Mouse (Mus musculus) ES-E14 (cell line): Measurements from ENCODE around the gene Gmpr2. TPM values are rescaled to one million over a fixed set of nuclear protein-coding genes. Genes with fewer than 3 reads are reported as not detected.

Source experiments
- DNase-seq: peaks from one replicate; pipeline ENCODE4 v3.0.0-alpha.2; 2013; ENCODE audit warnings: low read depth, low spot score
- H3K27ac ChIP-seq: 2 replicates; pipeline ENCODE4 v1.5.1; 2012; ENCODE audit warnings: low read depth, mild to moderate bottlenecking, low read length, moderate library complexity, mixed read lengths; ENCODE audit not compliant: poor library complexity, insufficient read depth, severe bottlenecking
- H3K36me3 ChIP-seq: 2 replicates; pipeline ENCODE4 v1.6.1; 2012; ENCODE audit warnings: mild to moderate bottlenecking, low read length, moderate library complexity, mixed read lengths; ENCODE audit not compliant: control insufficient read depth, poor library complexity, insufficient read depth, severe bottlenecking
- H3K4me1 ChIP-seq, 2 experiments: fragments of 150-350 bp in 1 of 2; sonication (generic) in 1 of 2; 2 replicates each; pipeline ENCODE4 v1.6.1; 2012; ENCODE audit warnings: low read length in 2 of 2, mild to moderate bottlenecking in 1 of 2, mixed read lengths in 1 of 2; ENCODE audit not compliant: control insufficient read depth in 2 of 2, insufficient read depth in 2 of 2, poor library complexity in 1 of 2
- H3K4me3 ChIP-seq, 2 experiments: fragments of 150-350 bp in 1 of 2; sonication (generic) in 1 of 2; 2 replicates each; pipeline ENCODE4 v1.5.1; 2012; ENCODE audit warnings: low read length in 2 of 2, low read depth in 1 of 2, mild to moderate bottlenecking in 1 of 2, mixed read lengths in 1 of 2; ENCODE audit not compliant: insufficient read depth in 1 of 2, poor library complexity in 1 of 2, severe bottlenecking in 1 of 2
- H3K9ac ChIP-seq: 2 replicates; pipeline ENCODE4 v1.6.1; 2012; ENCODE audit warnings: low read depth, mild to moderate bottlenecking, low read length, mixed read lengths; ENCODE audit not compliant: poor library complexity, insufficient read depth, severe bottlenecking
- H3K9me3 ChIP-seq: fragments of 150-350 bp; sonication (generic); 2 replicates; pipeline ENCODE4 v1.6.1; 2012; ENCODE audit warnings: low read depth, mild to moderate bottlenecking, low read length; ENCODE audit not compliant: control insufficient read depth, insufficient read depth
- CHD2 ChIP-seq: IDR thresholded peaks from 2 replicates; pipeline ENCODE4 v1.6.1; 2014; ENCODE audit warnings: mild to moderate bottlenecking, low read depth, low read length, inconsistent platforms
- HCFC1 ChIP-seq: IDR thresholded peaks from 2 replicates; pipeline ENCODE4 v1.6.1; 2012; ENCODE audit warnings: low read length, inconsistent platforms, borderline replicate concordance; ENCODE audit not compliant: insufficient read depth
- MAFK ChIP-seq: IDR thresholded peaks from 2 replicates; pipeline ENCODE4 v1.6.1; 2014; ENCODE audit warnings: mild to moderate bottlenecking, low read depth, low read length, inconsistent platforms; ENCODE audit not compliant: insufficient read depth
- ZC3H11A ChIP-seq: IDR thresholded peaks from 2 replicates; pipeline ENCODE4 v1.6.1; 2012; ENCODE audit warnings: low read depth, mild to moderate bottlenecking, inconsistent platforms, low read length, borderline replicate concordance
- ZNF384 ChIP-seq: IDR thresholded peaks from 2 replicates; pipeline ENCODE4 v1.6.1; 2012; ENCODE audit warnings: low read depth, low read length, inconsistent platforms
- in situ Hi-C, 2 experiments: fragments of 600-800 bp; cut with MboI; formaldehyde crosslinking; loops; one replicate each; pipeline ENCODE4 v1.15.1; 2025; ENCODE audit warnings: low sequenced_read_pairs in 2 of 2, inconsistent platforms in 1 of 2; ENCODE audit not compliant: unreplicated experiment in 2 of 2
- total RNA-seq: library from RNA; depleted of rRNA; stranded (reverse); fragments of 300-350 nt; gene quantifications from 2 replicates; pipeline ENCODE4 v1.2.3, GENCODE M21; 2012; rRNA removed

Gene Gmpr2
- 15.3 and 18.2 TPM in 2 replicates for total RNA-seq

- peaks cover 6% of the 10 kb centered on the region for H3K36me3 ChIP-seq
- TF ChIP-seq HCFC1 (peak; percentile 100), ZNF384 (no peak), ZC3H11A (no peak), MAFK (0 out of 2 replicates have a peak, but pooled peaks have one; percentile 25), CHD2 (peak; percentile 64)
- H3K27ac ChIP-seq: peak within 1 kb of the TSS; percentile 89
- peak; percentile 97 for DNase-seq
- H3K4me1 ChIP-seq: peaks cover 0 to 4% of the 10 kb centered on the region in 2 experiments; a peak in 1 of 4 replicates
- peak within 1 kb of the TSS; percentile 93 for H3K9ac ChIP-seq
- in situ Hi-C loops: no loop called here
- peak within 1 kb of the TSS; percentile 84 to 89 for H3K4me3 ChIP-seq
- H3K9me3 ChIP-seq: no peaks in the 10 kb centered on the region
Observed at GRCm38 (mm10) chr14:55671833-55672740, at the start of gene Gmpr2, which contains the start of gene Nedd8. TSS of gene Gmpr2 (plus strand) at chr14:55671941. TSS of gene Nedd8 (minus strand) at chr14:55672124.

GRCm38 (mm10) chr14:55628077-55628827 lies 43.5 kb upstream of the Gmpr2 start:
- Histone ChIP-seq H3K9ac (no peak overlapping the region), H3K36me3 (peaks cover 80% of the 10 kb centered on the region), H3K4me1 (0 out of 4 replicates have a peak, but pooled peaks cover 0 to under 1% of the 10 kb centered on the region in 2 experiments), H3K9me3 (no peaks in the 10 kb centered on the region), H3K4me3 (no peak overlapping the region), H3K27ac (no peak overlapping the region)
- no peak for DNase-seq
- TF ChIP-seq MAFK (no peak), ZC3H11A (no peak), ZNF384 (no peak), CHD2 (no peak), HCFC1 (no peak)
- in situ Hi-C loops: no loop called here

- in situ Hi-C loops: no loop called here
- Histone ChIP-seq H3K4me1 (peaks cover 0 to 5% of the 10 kb centered on the region in 2 experiments; a peak in 1 of 4 replicates), H3K4me3 (no peak overlapping the region), H3K27ac (no peak overlapping the region), H3K36me3 (peaks cover 90% of the 10 kb centered on the region), H3K9ac (no peak overlapping the region), H3K9me3 (no peaks in the 10 kb centered on the region)
- TF ChIP-seq CHD2 (no peak), ZNF384 (0 out of 2 replicates have a peak, but pooled peaks have one; percentile 53), MAFK (no peak), HCFC1 (no peak), ZC3H11A (no peak)
- DNase-seq: peak; percentile 50
Observed at GRCm38 (mm10) chr14:55629312-55629711, 42.4 kb upstream of the Gmpr2 start.

GRCm38 (mm10) chr14:55634874-55635522 lies 36.7 kb upstream of the Gmpr2 start:
- peaks cover 50% of the 10 kb centered on the region for H3K36me3 ChIP-seq
- H3K9me3 ChIP-seq: no peaks in the 10 kb centered on the region

More at GRCm38 (mm10) chr14:55634874-55635522, 36.7 kb upstream of the Gmpr2 start:
- DNase-seq: peak; percentile 20
- H3K9ac ChIP-seq: peak overlapping the region; percentile 83
- no peak overlapping the region for H3K27ac ChIP-seq
- peak overlapping the region; percentile 77 to 81 for H3K4me3 ChIP-seq
- TF ChIP-seq MAFK (no peak), HCFC1 (no peak), ZC3H11A (no peak), CHD2 (no peak), ZNF384 (no peak)
- H3K4me1 ChIP-seq: peaks cover 2 to 6% of the 10 kb centered on the region in 2 experiments; a peak in 1 of 4 replicates
- in situ Hi-C loops: no loop called here
